Mouse (Mus musculus) brain, adult 2 months (tissue): ENCODE data around the gene Tmem185b.

Experiments
- DNase-seq: peaks from one replicate; pipeline ENCODE4 v3.0.0; 2011; ENCODE audit warnings: low read depth, low spot score

Tmem185b gene

DNA sequence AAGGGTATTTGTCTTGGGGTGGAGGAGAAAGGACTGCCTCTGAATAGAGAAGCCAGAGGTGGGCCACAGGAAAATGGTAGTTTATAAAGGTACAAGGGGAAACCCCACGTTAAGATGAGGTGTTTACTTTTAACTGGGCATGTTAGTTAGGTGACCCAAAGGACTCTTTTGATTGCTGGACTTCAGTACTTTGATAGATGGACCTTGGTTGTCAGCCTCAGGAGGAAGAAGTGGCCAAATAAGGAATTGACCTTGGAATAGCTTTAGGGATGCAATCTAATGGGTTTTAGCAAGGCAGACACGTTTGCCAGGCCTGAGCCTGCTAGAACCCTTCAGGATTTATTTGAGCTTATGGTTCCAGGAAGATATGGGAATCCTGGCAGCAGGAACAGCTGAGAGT lies 13.3 kb downstream of the Tmem185b start:
- DNase-seq, result no peak

DNA sequence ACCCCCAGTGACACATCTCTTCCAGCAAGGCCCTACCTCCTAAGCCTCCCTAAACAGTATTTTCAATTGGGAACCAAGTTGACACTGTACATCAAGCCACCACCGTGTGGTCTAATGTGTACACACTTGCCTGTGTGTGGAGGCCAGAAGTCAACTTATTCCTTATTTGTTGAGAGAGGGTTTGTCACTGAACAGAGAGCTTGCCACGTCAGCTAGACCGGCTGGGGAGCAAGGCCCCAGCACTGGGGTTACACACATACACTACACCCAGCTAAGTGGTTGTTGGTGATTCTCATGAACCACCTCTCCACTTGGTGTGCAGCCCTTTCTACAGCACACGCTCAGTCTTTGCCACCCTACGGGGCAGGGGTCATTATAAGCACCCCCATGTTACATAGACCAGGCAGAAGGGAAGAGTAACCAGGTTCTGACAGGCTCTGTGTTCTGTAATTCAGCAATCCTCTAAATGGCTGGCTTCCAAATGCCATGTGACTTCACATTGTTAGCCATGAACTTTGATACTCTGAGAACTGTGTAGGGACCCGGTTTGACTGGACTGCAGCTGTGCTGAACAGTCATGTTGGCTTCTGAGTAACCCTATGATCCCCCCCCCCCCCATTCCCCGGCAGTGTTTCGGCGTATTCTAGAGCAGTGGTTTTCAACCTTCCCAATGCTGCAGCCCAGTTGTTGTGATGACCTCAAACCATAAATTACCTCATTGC lies 15.0 kb downstream of the Tmem185b start:
- DNase-seq, result no peak

DNA sequence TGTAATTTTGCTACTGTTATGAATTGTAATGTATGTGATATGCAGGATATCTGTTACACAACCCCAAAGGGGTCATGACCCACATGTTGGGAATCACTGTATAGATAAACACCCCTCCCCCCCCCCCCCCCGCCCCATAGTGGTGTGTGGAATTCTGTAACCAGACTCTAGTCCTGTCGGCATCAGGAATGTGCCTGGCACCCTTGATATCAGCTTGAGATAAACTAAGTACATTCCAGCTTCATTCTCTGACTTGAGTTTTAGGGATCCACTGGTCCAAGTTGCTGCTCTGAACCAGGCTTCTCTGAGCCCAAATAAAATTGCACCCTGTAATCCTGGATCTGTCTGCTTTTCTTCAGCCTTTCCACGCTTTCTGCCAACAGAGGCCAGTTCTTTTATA lies 15.6 kb downstream of the Tmem185b start:
- DNase-seq, result no peak

DNA sequence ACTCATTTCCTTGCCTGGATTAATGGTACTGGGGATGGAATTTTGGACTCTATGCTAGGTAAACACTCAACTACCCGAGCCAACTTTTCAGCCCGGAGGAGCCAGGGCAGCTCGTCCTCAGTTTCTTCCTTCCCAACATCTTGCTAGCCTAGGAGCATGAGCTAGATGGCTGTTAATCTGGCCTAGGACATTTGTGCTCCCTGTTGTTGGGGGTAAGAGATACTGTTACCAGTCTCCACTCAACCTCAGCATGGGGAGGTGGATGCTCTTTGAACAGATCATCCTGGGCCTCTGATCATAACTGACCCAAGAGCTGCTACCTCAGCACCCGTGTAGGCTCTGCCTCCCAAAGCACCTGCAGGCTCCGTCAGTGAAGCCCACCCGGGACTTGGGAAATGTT lies 17.4 kb downstream of the Tmem185b start:
- DNase-seq, result no peak

DNA sequence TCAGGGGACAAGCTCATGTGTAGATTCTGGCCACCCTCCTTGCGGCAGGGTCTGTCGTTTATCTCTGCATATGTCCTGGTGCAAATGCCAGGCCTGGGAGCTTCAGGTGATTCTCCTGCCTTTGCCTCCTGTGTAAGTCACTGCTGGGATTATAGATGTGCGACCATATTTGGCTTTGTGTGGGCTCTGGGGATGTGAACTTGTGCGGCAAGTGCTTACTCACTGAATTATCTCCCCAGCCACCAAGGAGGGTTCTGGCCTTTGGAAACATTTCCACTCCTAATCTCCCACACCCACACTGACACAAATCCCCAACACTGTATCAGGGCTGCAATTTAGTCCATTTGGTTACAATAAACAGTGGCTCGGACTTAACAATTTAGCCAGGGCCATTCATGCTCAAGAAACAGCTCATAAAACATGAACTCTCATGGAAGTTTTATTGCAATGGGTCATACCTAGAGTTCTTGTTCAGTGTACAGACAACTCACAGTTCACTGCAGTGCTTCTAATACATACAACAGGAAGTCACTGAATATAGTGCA lies 18.7 kb downstream of the Tmem185b start:
- no peak for DNase-seq

DNA sequence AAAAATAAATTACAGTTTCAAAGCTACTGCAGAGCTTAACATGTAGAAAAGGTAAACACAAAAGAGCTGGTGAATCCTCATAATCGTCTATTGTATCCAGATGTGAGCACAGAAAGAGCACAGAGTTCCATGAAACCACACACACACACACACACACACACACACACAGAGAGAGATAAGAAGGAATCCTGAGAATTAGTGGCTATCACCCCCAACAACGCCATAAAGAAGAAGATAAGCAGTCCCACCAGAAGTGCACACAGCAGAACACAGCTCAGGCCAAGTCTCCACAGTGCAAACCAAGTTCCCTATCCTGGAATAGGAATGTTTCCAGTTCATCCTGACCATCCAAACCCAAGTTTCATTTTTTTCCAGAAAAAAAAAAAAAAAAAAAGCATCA lies 19.2 kb downstream of the Tmem185b start:
- no peak for DNase-seq

DNA sequence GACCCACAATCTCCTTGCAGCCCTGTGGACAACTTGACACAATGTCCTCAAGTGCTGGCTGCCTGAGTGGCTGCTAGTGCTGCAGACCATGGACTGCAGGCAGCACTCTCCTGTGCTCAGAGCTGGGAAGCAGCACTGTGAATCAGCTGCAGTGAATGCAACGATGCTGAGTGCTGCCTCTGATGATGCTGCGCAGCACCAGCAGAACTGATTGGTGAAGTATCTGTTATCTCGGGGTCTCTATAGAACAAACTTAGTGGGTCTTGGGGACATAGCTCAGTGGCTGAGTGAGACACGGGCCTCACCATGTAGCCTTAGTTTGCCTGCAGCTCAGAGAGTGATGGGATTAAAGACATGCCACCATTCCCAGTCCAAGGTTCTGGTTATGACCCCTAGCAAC lies 19.7 kb downstream of the Tmem185b start:
- no peak for DNase-seq

DNA sequence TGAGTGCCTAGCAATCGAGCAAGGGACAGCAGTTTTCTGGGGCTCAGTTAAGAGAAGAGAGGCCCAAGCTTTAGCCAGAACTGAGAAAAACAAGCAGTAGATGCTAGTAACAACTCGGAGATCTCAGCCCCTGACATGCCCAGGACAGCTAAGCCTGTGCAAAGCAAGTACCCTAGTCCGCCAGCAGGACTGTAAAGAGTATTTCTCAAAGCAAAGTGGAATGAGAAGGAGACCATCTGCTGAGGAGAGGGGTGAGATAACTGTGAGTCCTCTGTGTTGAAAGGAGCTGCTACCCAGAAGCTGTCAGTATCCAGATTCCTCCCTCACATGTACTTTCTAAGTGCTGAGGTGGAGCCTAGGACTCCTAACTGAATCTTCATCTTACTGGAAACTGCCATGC lies 20.5 kb downstream of the Tmem185b start:
- peak; percentile 16 for DNase-seq

DNA sequence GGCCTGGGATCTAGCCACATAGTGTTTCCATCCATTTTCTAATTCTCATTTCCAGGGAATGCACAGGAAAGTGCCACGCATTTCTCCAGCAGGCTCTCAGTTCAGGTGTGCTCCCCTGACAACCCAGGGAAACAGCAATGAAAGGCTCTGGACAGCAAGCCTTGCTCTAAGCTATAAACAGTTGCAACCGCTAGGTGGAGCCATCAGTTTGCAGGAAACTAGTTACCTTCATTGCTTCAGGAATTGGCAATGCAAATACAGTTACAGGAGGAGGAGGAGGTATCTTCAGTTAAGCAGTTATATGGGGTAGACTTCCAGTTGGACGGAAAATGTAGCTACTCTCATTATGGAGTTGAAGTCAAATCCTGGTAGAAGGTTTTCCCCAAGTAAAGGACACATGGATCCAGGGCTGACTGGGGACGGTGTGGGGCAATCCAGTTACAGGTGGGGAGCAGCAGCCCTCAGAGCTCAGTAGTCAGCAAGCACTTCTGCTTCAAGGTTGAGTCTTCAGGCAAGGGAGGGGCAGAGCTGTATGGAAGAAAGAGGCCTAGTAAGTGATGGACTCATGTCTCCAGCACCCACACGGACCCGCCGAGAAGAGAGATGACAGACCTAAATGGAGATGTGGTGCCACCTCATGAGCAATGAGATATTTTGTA lies 22.8 kb downstream of the Tmem185b start:
- DNase-seq, result peak; percentile 92

DNA sequence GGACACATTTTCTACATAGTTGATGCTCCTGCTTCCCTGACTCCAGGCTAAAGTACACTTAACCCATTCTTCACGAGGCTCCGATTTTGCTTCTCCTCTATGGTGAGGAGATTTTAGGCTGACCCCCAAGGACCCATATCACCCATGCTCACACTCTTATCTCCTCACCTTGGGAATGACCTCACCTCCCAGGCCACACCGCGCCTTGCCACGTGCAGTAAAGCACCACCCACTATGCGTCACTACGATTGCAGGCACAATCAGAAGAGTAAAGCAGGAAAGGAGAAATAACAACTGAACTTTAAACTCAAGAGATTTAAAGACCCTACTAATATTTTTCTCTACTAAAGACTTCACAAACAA lies 23.3 kb downstream of the Tmem185b start:
- no peak for DNase-seq

DNA sequence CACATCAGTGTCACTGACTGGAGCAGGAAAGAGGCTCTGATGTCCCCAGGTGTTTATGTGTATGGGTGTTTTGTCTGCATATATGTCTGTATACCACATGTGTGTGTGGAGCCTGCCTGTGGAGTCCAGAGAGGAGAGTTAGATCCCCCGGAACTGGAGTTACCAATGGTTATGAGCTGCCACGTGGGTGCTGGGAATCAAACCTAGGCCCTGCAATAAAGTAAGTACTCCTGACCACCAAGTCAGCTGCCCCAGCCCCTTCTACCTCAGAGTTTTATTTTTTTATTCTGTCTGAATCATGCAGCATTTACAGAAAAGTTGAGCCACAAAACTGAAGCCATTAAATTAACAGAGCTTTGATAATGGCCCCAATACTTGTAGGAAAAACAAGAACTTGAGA lies 24.1 kb downstream of the Tmem185b start:
- DNase-seq, result no peak

DNA sequence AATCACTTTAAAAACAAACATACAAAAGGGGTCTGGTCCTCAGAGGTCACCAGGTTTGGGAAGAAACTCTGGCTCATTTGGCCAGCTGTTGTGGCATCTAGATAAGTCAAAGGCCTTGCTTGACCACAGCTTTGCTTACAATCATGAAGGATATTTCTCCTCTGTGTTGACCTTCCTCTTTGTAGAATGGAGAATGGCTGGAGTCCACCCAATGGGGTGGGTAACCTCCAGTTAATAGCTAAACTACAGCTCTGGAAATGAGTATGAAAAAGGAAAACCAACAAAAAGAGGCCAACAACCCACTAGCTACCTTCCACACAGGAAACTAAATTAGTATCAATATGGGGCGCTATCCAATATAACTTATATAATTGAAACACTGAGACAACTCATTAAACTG lies 25.7 kb downstream of the Tmem185b start:
- no peak for DNase-seq

DNA sequence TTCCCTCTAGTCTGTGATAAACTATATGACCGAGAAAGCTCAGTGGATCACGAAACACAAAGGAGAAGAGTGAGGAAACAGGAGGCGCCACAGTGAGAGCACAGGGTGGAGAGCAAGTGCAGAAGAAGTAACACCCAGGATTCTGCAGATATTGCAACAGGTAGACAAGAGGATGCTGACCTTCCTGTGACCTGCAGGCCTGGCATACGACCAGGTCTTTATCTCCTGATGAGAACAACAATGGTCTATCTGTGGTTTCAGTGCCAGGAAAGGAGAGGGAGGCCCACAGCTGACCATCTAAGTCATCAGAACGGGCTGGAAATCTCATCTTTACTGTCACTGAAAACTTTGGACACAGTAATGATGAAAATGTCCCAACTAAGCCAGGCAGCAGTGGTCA lies 29.7 kb downstream of the Tmem185b start:
- DNase-seq, result no peak

DNA sequence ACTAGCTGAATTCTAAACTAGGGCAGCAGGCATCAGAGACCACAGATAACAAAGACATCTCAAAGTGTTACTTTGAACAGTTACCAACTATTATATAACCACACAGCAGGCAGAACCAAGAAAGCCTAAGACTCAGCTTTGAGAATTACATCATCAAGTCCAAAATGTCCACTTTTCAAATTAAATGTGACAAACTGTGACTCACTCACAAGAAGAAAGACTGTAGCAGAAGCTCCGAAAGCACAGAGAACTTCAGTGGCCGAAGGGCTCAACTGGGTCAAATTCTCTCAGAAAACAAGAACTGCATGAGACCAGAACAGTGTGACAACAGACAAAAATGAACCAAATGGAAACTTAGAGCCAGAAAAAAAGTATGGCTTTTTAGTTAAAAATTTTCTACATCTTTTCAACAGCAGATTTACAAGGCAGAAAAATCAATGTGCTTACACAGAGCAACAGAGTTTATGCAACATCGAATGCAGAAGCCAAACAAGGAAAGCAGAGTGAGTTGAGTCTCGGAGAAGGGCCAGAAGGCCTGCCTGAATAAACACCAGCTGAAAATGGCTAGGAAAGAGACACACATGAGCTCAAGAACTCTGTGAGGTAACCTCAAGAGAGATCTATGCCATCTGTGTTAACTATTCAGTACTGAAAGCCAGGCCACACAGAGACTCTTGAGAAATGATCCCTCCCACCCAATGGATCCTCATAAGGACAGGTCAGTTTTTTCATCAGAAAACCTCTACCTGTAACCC lies 31.9 kb downstream of the Tmem185b start:
- peak; percentile 66 for DNase-seq

DNA sequence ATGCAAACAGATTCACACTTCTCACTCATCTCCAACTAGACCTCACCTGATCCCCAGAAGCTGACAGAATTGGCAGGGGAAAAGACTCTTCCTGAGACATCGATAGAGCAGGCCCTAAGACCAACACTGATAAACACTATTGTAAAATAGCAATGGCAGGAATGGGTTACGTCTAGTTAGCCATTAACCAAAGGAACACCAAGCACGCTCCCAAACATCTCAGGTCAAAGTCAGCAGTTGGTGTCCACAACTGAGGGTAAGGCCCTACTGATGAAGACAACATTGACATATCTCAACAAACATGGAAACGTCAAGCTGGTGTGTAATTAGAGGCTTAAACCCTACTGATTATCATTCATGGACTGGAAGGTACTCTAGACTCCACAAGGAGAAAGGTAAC lies 39.6 kb downstream of the Tmem185b start:
- no peak for DNase-seq

DNA sequence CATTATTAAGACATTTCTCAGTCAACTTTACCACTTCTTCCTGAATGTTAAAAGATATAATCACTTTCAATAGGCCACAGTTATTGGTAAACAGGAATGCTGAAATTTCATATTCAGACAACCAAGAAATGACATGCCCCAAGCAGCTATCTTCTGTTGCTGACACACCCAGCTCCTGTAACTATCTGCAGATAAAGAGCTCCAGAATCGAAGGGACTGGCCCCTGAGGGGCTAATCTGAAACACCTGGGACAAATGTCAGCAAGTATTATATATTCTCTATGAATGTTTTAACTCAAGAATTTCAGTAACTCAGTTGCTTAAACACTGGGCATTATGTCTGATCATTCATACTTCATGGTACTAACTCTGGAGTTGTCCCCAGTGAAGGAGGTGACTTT lies 44.2 kb downstream of the Tmem185b start:
- no peak for DNase-seq
